Mouse (Mus musculus): ENCODE results near the gene Osbpl3. TPM values are rescaled to one million over a fixed set of nuclear protein-coding genes. Genes with fewer than 3 reads are reported as not detected.

Osbpl3 gene
- polyA plus RNA-seq (2015; fragmentation: Nextera tagmentation; extraction: Ambion mirVana): 5.0 and 5.1 TPM in 2 replicates

DNA sequence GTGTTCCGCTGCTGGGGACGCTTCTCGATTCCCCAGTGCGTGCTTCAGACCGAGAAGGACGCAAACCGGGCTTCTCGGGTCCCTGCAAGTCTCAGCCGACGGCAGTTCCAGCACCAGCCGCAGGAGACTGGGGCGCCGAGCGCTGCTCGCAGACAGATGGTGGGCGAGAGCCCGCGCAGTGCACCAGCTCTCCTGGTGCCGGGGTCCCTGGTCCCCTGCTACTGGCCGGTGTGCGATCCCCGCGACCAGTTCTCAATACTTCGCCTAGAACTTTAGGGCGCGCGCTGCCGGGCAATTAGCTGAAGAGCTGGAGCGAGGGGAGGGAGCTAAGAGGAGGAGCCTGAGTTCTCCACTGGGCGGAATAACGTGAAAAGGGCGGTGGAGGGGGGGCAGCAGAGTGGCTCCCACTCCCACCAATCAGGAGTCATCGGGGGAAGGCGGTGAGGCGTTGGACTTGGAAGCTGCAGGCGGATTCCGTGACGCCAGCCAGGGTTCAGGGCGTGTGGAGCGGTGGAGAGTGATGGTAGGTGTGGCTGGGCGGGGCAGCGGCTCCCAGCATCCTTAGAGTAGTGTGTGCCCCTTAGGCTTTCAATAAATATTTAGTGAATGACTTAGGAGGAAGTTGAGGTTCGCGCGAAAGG lies at the start of gene Osbpl3:
Gene Osbpl3 (minus strand): TSS at position 373 of the 641 bp plus-strand sequence.
- H3K4me3 ChIP-seq: peak within 1 kb of the TSS; percentile 58
- no peaks in the 10 kb centered on the region for H3K36me3 ChIP-seq
- peaks cover 21% of the 10 kb centered on the region for H3K4me1 ChIP-seq (replicated peaks)
- WGBS: under 1% methylated on average over 45 of the region's 45 CpGs
- peak within 1 kb of the TSS; percentile 84 for H3K4me2 ChIP-seq
- no peaks in the 10 kb centered on the region for H3K9me3 ChIP-seq
- peak; percentile 95 for ATAC-seq (ENCODE audit: low read depth)
- H3K9ac ChIP-seq: peak within 1 kb of the TSS; percentile 72
- peaks cover 13% of the 10 kb centered on the region for H3K27me3 ChIP-seq
- peak within 1 kb of the TSS; percentile 49; the same call in 1 of the 2 replicates for H3K27ac ChIP-seq (replicated peaks)

DNA sequence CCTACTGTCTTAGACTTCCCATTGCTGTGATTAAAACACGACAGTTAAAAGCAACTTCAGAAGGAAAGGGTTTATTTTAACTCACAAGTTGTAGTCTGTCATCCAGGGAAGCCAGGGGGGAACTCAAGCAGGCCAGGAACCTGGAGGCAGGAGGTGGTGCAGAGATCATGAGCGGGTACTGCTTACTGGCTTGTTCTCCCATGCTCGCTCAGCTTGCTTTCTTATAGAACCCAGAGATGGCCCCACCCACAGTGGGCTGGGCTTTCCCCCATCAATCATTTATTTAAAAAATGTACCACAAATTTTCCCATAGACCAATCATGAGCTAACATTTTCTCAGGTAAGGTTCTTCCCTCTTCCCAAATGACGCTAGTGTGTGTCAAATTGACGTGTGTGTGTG lies 49.5 kb upstream of the Osbpl3 start:
- no peaks in the 10 kb centered on the region for H3K36me3 ChIP-seq
- H3K4me3 ChIP-seq: no peak overlapping the region
- no peaks in the 10 kb centered on the region for H3K9me3 ChIP-seq
- WGBS: 86% methylated on average over 5 of the region's 5 CpGs
- H3K27me3 ChIP-seq: no peaks in the 10 kb centered on the region
- no peak for ATAC-seq (ENCODE audit: low read depth)
- H3K4me1 ChIP-seq (replicated peaks): no peaks in the 10 kb centered on the region; the same call in 1 of the 2 replicates
- H3K27ac ChIP-seq (replicated peaks): no peak overlapping the region
- no peak overlapping the region for H3K4me2 ChIP-seq
- H3K9ac ChIP-seq: no peak overlapping the region

DNA sequence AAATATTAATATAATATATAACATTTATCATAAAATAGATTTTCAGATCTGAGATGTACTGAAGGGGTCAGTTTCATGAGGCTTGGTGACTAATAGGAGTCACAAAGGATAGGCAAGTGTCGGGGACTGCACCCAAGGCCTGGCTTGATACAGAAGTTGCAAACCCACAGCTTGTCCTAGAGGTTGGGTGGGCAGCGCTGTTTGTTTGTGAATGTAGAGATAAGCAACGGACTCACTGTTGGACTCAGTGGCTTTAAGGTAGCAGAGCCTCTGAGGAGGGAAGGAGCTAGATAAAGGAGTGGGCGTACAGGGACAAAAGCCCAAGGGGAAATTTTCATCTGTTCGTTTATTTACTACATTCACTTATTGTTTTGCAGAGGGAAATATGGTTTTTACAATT lies 48.7 kb upstream of the Osbpl3 start:
- WGBS: 82% methylated on average over 5 of the region's 5 CpGs
- no peak overlapping the region for H3K4me3 ChIP-seq
- H3K27ac ChIP-seq (replicated peaks): no peak overlapping the region
- no peaks in the 10 kb centered on the region for H3K9me3 ChIP-seq
- no peaks in the 10 kb centered on the region for H3K27me3 ChIP-seq
- no peak overlapping the region for H3K9ac ChIP-seq
- no peaks in the 10 kb centered on the region for H3K36me3 ChIP-seq
- H3K4me1 ChIP-seq (replicated peaks): no peaks in the 10 kb centered on the region; the same call in 1 of the 2 replicates
- ATAC-seq (ENCODE audit: low read depth): no peak
- H3K4me2 ChIP-seq: no peak overlapping the region

DNA sequence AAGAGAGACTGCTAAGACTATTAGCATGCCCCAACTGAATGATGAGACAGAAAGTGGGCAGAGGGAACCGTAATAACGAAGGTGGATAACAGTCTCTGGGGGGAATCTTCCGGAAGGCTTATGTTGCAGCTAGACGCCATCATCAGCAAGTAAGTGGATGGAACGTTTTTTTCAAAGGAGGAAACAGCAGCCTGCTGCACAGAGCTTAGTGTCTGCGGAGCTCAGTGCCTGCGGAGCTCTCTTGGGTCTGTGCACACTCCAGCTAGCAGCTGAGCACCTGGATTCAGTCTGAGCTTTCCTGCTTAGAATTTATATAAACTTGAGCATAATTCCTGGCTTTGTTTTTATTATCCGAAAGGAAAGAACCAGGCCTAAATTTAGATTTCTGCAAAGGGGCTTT lies 47.8 kb upstream of the Osbpl3 start:
- no peak overlapping the region for H3K27ac ChIP-seq (replicated peaks)
- no peak overlapping the region for H3K4me2 ChIP-seq
- H3K9ac ChIP-seq: no peak overlapping the region
- H3K36me3 ChIP-seq: no peaks in the 10 kb centered on the region
- no peak overlapping the region for H3K4me3 ChIP-seq
- ATAC-seq (ENCODE audit: low read depth): no peak; the same call in 1 of the 2 replicates
- H3K4me1 ChIP-seq (replicated peaks): no peaks in the 10 kb centered on the region; the same call in 1 of the 2 replicates
- H3K9me3 ChIP-seq: no peaks in the 10 kb centered on the region
- 50% methylated on average over 8 of the region's 8 CpGs for WGBS
- no peaks in the 10 kb centered on the region for H3K27me3 ChIP-seq

DNA sequence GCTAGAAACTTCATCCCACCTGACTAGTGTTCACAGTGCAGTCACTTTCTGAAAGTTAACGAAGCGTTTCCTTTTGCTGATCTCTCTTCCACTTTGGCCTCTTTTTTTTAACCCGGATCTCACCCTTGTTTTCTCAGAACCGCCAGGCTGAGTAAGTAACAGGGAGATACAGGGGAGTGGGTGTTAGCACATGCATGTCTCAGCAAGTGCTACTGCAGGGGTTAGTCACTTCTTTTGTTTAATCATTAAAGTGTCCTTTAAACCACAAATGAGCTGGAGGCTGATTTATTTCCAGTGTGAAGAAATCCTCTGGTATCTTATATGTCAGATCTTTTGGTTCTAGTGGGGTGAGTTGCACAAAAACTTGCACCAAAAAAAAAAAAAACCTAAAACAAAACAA lies 47.0 kb upstream of the Osbpl3 start:
- Histone ChIP-seq H3K4me1 (replicated peaks) (no peaks in the 10 kb centered on the region; the same call in 1 of the 2 replicates), H3K27ac (replicated peaks) (no peak overlapping the region), H3K27me3 (no peaks in the 10 kb centered on the region), H3K4me3 (no peak overlapping the region), H3K9me3 (no peaks in the 10 kb centered on the region), H3K4me2 (no peak overlapping the region), H3K36me3 (no peaks in the 10 kb centered on the region), H3K9ac (no peak overlapping the region)
- 77% methylated on average over 4 of the region's 4 CpGs for WGBS
- ATAC-seq (ENCODE audit: low read depth): no peak

DNA sequence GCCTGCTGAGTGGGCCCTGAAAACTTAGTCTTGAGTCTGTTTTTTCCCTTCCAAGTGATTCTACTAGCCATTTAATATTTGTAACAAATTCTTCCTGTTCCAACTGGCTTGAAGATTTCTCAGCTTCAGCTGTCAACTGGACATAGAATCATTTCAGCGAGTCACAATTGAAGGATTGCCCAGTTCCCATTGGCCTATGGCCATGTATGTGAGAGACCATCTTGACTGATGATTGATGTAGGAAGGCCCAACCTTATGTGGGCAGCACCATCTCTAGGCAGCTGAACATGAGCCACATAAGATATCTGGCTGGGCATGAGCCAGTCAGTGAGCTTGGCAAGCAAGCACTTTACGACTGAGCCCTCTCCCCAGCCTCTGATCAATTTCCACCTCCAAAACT lies 42.3 kb upstream of the Osbpl3 start:
- Histone ChIP-seq H3K27ac (replicated peaks) (no peak overlapping the region), H3K27me3 (no peaks in the 10 kb centered on the region), H3K9ac (no peak overlapping the region), H3K9me3 (peaks cover 5% of the 10 kb centered on the region; the same call in 1 of the 2 replicates), H3K4me3 (no peak overlapping the region), H3K4me1 (replicated peaks) (no peaks in the 10 kb centered on the region), H3K4me2 (no peak overlapping the region), H3K36me3 (no peaks in the 10 kb centered on the region)
- 93% methylated on average over 2 of the region's 2 CpGs for WGBS
- ATAC-seq (ENCODE audit: low read depth): no peak

DNA sequence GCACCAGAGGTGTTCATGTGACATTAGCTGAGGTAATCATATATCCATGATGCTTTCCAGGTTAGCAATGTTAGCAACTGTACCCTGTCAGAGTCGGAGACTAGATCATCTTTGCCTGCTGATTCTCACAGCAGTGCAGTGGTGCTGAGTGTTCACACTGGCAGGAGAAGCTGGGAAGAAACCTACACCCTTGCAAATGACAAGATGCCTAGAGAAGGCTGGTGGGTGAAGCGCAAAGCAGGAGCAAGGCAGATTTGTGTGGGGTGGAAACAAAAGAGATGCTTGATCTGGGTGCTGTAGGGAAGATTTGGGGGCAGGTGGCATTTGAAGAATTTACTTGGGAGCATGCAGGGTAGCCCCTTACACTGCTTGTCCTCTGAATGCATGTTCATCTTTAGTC lies 34.5 kb upstream of the Osbpl3 start:
- no peak overlapping the region for H3K9ac ChIP-seq
- no peak overlapping the region for H3K4me2 ChIP-seq
- H3K36me3 ChIP-seq: no peaks in the 10 kb centered on the region
- H3K4me1 ChIP-seq (replicated peaks): peaks cover 14% of the 10 kb centered on the region
- WGBS: 88% methylated on average over 2 of the region's 2 CpGs
- H3K27me3 ChIP-seq: no peaks in the 10 kb centered on the region
- ATAC-seq (ENCODE audit: low read depth): no peak
- no peak overlapping the region for H3K27ac ChIP-seq (replicated peaks)
- no peaks in the 10 kb centered on the region for H3K9me3 ChIP-seq
- no peak overlapping the region for H3K4me3 ChIP-seq

DNA sequence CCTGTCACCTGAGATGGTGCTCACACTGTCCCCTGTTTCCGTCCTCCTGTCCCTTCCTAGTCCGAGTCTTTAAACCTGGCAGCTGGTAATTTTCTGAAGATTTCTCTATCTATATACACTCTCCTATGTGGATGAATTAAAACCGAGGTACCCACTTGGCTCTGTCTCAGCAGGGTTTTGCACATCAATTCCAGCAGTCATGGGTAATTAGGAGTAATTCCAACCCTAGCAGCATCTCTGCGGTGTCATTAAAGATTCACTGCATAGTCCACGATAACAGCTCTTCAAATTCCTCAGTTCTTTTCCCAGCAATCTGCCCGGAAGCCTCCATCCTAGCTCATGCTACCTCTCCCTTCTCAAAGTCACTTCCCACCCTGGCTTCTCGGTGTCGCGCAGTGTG lies 33.4 kb upstream of the Osbpl3 start:
- Histone ChIP-seq H3K4me2 (no peak overlapping the region), H3K36me3 (no peaks in the 10 kb centered on the region), H3K4me1 (replicated peaks) (peaks cover 14% of the 10 kb centered on the region), H3K4me3 (no peak overlapping the region), H3K9ac (no peak overlapping the region), H3K27ac (replicated peaks) (peak overlapping the region; percentile 72), H3K9me3 (no peaks in the 10 kb centered on the region), H3K27me3 (no peaks in the 10 kb centered on the region)
- 31% methylated on average over 9 of the region's 9 CpGs for WGBS
- peak; percentile 66 for ATAC-seq (ENCODE audit: low read depth)

DNA sequence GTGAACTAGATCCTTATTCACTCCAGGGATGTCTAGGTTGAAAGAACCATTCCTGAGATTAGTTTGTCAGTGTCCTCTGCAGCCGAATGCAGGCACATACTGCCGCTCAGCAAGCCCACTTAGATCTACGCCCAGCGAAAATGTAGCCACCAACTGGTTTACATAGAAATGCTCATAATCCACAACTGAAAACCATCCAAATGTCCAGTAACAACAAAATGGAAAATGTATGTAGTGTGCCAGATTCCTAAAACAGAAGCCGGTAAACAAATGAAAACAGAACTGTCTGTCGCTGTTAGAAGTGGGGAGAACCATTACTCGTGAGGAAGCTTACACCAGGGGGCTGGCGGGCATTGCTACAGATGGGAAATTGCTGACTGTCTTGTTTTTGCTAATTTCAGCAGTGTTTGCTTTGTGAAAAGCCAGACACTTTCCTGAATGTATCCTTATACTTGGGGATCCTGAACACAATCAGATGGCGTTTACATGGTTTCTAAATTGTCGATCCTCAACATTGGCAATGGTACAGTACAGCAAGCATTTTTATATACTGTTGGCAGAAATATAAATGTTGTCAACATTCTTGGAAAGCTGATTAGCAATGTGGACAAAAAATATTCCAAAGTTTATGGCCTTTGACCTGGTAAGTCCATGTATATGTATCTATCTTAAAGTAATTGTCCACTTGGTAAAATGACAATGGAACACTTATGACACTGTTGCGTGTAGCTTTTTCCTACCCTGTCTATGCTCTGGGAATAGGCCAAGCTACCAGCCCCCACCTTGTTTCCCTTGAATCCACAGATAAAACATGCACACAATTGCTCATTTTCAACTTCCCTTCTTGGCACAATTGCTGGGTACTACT lies 30.3 kb upstream of the Osbpl3 start:
- Histone ChIP-seq H3K27me3 (no peaks in the 10 kb centered on the region), H3K36me3 (no peaks in the 10 kb centered on the region), H3K4me3 (no peak overlapping the region), H3K4me2 (no peak overlapping the region), H3K9me3 (no peaks in the 10 kb centered on the region), H3K9ac (no peak overlapping the region), H3K27ac (replicated peaks) (no peak overlapping the region), H3K4me1 (replicated peaks) (peaks cover 14% of the 10 kb centered on the region)
- 91% methylated on average over 11 of the region's 11 CpGs for whole genome bisulfite sequencing
- ATAC-seq (ENCODE audit: low read depth): no peak

DNA sequence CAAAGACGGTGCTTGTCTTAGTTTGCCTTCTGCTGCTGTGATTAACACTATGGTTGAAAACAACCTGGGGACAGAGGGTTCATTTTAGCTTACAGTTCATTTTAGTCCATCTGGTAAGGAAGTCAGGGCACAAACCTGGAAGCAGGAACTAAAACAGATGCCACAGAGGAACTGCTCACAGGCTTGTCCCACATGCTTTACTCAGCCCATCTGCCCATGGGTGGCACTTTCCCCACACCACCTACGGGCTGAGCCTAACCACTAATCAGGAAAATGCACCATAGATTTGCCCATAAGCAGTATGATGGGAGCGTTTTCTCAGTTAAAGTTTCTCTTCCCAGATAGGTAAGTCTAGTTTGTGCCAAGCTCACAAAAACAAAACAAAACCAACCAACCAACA lies 27.4 kb upstream of the Osbpl3 start:
- Histone ChIP-seq H3K36me3 (no peaks in the 10 kb centered on the region), H3K9ac (no peak overlapping the region), H3K9me3 (no peaks in the 10 kb centered on the region), H3K4me2 (no peak overlapping the region), H3K27me3 (no peaks in the 10 kb centered on the region), H3K4me3 (no peak overlapping the region), H3K27ac (replicated peaks) (no peak overlapping the region), H3K4me1 (replicated peaks) (no peaks in the 10 kb centered on the region)
- 89% methylated on average over 3 of the region's 3 CpGs for WGBS
- ATAC-seq (ENCODE audit: low read depth): no peak

DNA sequence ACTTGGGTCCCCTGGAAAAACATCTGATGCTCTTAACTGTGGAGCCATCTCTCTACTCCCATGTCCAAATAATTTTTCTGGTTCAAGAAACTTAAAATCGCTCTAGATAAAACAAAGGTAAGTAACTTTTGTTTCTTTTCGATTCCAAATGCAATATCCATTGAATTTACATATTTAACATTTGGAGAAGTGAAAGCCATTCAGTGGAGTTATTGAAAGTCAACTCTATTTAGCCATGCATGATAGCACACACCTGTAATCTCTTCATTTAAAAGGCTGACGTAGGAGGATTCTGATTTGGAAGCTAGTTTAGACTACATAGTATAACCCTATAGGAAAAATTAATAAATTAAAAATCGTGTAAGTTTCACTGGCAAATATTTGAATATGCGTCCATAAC lies 25.5 kb upstream of the Osbpl3 start:
- no peak overlapping the region for H3K27ac ChIP-seq (replicated peaks)
- H3K9me3 ChIP-seq: no peaks in the 10 kb centered on the region
- no peaks in the 10 kb centered on the region for H3K4me1 ChIP-seq (replicated peaks)
- WGBS: 87% methylated on average over 5 of the region's 5 CpGs
- H3K4me2 ChIP-seq: no peak overlapping the region
- no peaks in the 10 kb centered on the region for H3K36me3 ChIP-seq
- no peak overlapping the region for H3K9ac ChIP-seq
- ATAC-seq (ENCODE audit: low read depth): no peak
- no peak overlapping the region for H3K4me3 ChIP-seq
- no peaks in the 10 kb centered on the region for H3K27me3 ChIP-seq

DNA sequence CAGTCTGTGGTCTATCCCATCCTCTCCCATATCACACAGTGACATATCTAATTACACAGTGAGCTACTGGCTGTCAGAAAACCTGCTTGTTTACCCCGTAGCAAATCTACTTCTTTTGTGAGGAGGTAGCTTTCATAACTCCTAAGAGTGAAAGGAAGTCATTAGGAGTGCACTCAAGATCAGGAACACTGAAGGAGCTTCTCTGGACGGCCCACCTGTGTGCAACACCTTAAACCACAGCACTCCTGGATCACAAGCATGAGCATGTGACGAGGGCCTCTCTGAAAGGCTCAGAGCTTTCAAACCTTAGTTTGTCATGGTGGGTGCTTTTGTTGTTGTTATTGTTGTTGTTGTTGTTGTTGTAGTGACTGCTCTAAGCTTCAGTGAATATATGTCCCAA lies 10.4 kb upstream of the Osbpl3 start:
- no peaks in the 10 kb centered on the region for H3K4me1 ChIP-seq (replicated peaks)
- H3K9me3 ChIP-seq: no peaks in the 10 kb centered on the region
- no peak overlapping the region for H3K4me3 ChIP-seq
- 88% methylated on average over 3 of the region's 3 CpGs for WGBS
- no peaks in the 10 kb centered on the region for H3K27me3 ChIP-seq
- H3K27ac ChIP-seq (replicated peaks): no peak overlapping the region
- H3K36me3 ChIP-seq: no peaks in the 10 kb centered on the region
- no peak overlapping the region for H3K9ac ChIP-seq
- no peak for ATAC-seq (ENCODE audit: low read depth)
- H3K4me2 ChIP-seq: no peak overlapping the region

All from neural tube, embryonic 13.5 days (tissue).